Mouse (Mus musculus) right cerebral cortex, postnatal 14 days (tissue): ENCODE data around the gene Kazn.

Source experiments
- DNase-seq: peaks from one replicate; pipeline ENCODE4 v3.0.0; 2022

The Kazn gene

GRCm38 (mm10) chr4:142239240-142240126 lies at the start of gene Kazn:
Gene Kazn (minus strand): TSS chr4:142239401.
- DNase-seq, result peak; percentile 64

- DNase-seq, result no peak
Observed at GRCm38 (mm10) chr4:142285471-142285870, 46.3 kb upstream of the Kazn start.

GRCm38 (mm10) chr4:142283867-142284266 lies 44.7 kb upstream of the Kazn start:
- DNase-seq, result no peak

GRCm38 (mm10) chr4:142278197-142278575 lies 39.0 kb upstream of the Kazn start:
- no peak for DNase-seq

GRCm38 (mm10) chr4:142277481-142278196 lies 38.4 kb upstream of the Kazn start:
- DNase-seq, result no peak

- DNase-seq, result no peak
Observed at GRCm38 (mm10) chr4:142275242-142275641, 36.0 kb upstream of the Kazn start.

GRCm38 (mm10) chr4:142274441-142275234 lies 35.4 kb upstream of the Kazn start:
- no peak for DNase-seq

GRCm38 (mm10) chr4:142271506-142271905 lies 32.3 kb upstream of the Kazn start:
- DNase-seq, result no peak

GRCm38 (mm10) chr4:142267832-142268231 lies 28.6 kb upstream of the Kazn start:
- DNase-seq, result no peak

- DNase-seq, result no peak
Observed at GRCm38 (mm10) chr4:142267348-142267819, 28.2 kb upstream of the Kazn start.

GRCm38 (mm10) chr4:142264335-142264734 lies 25.1 kb upstream of the Kazn start:
- DNase-seq, result no peak

GRCm38 (mm10) chr4:142261725-142262124 lies 22.5 kb upstream of the Kazn start:
- DNase-seq, result no peak

- DNase-seq, result no peak
Observed at GRCm38 (mm10) chr4:142258730-142259129, 19.5 kb upstream of the Kazn start.

- DNase-seq, result no peak
Observed at GRCm38 (mm10) chr4:142254088-142254487, 14.9 kb upstream of the Kazn start.

GRCm38 (mm10) chr4:142251471-142252354 lies 12.5 kb upstream of the Kazn start:
- no peak for DNase-seq

GRCm38 (mm10) chr4:142250054-142250453 lies 10.9 kb upstream of the Kazn start:
- no peak for DNase-seq

- peak; percentile 51 for DNase-seq
Observed at GRCm38 (mm10) chr4:142249401-142249800, 10.2 kb upstream of the Kazn start.

- DNase-seq, result peak; percentile 87
Observed at GRCm38 (mm10) chr4:142248426-142248825, 9.2 kb upstream of the Kazn start.

GRCm38 (mm10) chr4:142246698-142247097 lies 7.5 kb upstream of the Kazn start:
- no peak for DNase-seq

- DNase-seq, result no peak
Observed at GRCm38 (mm10) chr4:142244641-142245040, 5.4 kb upstream of the Kazn start.

- no peak for DNase-seq
Observed at GRCm38 (mm10) chr4:142242750-142243383, 3.7 kb upstream of the Kazn start.

GRCm38 (mm10) chr4:142242164-142242563 lies 3.0 kb upstream of the Kazn start:
- DNase-seq, result no peak
